Mouse (Mus musculus) fat pad, adult 2 months (tissue): Measurements from ENCODE around the gene Itgb8.
A peak's percentile ranks its signal among the peaks of the same experiment; 100 is the strongest.

ENCODE experiments used
- DNase-seq: peaks from one replicate; pipeline ENCODE4 v3.0.0-alpha.2; 2011; ENCODE audit warnings: low read depth, low spot score; ENCODE audit errors: extremely low read depth

Itgb8 gene

DNA sequence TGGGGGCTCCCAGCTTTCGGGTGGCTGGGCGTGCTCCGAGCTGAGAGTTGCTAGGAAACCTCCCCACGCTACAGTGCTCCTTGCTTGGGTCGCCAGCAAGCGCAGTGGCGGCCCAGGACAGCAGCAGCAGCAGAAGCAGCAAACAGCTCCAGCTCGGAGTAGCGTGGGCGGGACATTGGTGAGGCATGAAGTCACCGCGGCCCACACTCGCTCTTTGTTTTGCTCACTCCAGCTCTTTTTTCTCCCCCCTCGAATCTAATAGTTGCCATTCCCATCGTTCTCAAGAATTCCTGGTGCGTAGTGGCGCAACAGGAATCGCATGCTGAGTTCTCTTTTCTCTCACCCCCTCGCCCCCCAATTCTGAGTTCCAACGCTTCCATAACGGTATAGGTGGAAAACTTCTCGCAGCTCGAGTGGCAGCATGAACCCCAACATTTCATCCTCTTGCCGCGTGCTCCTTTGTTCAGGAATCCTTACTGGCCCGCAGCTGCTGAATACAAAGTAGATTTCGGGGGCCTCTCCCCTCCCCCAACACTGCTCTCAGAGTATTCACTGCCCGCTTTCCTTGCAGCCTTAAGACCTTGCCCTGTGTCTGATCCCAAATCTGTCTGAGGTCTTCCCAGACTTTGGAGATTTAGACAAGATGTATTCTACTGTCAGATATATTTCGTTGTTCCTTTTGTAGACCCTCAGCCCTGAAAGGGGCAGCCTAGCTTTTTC is at the start of gene Itgb8:
Gene Itgb8, minus strand, starts transcription at position 107 of the 720 bp plus-strand sequence.
- DNase-seq: peak; percentile 54

- DNase-seq: no peak
Observed at GRCm38 (mm10) chr12:119276282-119276681, 37.7 kb upstream of the Itgb8 start.

- no peak for DNase-seq
Observed at GRCm38 (mm10) chr12:119273605-119274004, 35.0 kb upstream of the Itgb8 start.

DNA sequence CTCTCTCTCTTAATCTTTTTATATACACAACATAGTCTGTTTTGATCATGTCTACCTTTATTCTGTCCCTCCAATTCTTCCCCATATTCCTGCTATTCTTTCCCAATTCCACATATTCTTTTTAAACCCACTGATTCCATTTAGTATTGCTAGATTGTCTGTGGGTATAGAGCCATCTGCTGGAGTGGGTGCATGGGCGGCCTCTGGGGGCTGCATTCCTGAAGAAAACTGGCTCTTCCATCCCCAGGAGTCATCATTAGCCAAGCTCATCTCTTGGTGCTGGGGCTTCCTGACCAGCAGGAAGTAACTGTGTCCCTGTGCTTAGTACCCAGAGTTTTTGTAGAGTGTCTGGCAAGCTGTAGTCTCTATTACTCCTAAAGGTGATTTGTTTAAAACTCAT is 33.4 kb upstream of the Itgb8 start:
- DNase-seq: no peak

GRCm38 (mm10) chr12:119270036-119270435 is 31.4 kb upstream of the Itgb8 start:
- DNase-seq: no peak

DNA sequence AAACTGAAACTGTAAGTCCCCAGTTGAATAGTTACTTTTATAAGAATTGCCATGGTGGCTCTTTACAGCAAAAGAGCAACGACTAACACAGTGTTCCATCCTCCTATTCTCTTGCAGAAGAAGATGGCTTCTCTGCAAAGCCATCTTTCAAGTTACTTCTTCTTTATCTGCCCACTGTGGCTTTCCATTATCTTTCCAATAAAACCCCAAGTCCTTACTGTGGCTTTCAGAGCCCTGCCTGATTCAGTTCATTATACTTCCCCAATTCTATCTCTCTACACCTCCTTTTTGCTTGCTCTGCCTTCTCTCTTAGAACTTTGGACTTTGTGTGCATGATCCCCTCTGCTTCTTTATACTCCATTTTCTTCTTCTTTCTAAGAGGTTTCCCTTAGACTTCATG is 30.1 kb upstream of the Itgb8 start:
- DNase-seq: no peak

DNA sequence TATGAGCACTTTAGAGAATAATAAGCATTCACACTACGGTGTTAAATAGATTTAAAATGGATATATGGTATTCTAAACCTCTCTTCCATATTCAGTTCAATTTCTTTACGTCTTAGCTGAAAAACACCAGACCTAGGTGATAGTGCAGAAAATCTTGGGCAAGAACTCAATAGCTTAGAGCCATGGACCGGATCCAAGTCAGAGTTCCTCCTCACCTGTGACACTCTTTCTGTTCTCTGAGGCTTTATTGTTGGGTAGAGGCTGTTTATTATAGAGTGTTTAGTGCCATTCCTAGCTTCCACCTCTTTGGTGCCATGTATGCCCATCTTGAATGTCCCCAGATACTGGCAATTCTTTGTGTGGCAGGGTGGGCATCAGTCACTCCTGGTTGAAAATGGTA is 25.9 kb upstream of the Itgb8 start:
- DNase-seq: peak; percentile 56

DNA sequence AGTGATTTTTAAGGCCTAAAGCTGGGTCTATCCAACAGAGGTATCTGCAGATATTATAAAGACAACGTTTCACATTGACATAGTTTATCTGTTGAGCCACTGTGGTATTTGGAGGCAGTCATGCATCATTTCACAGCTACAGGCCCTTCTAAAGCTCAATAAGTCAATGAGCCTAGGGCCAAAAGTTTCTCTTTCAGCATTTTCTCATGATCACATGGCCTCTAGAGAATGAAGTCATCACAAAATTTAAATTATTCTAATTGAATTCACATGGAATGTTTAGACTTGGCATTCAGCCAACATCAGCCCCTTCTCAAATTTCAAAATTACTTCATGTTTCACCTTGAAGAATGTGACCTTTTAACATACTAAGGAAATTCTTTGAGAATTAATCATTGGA is 10.0 kb upstream of the Itgb8 start:
- no peak for DNase-seq

DNA sequence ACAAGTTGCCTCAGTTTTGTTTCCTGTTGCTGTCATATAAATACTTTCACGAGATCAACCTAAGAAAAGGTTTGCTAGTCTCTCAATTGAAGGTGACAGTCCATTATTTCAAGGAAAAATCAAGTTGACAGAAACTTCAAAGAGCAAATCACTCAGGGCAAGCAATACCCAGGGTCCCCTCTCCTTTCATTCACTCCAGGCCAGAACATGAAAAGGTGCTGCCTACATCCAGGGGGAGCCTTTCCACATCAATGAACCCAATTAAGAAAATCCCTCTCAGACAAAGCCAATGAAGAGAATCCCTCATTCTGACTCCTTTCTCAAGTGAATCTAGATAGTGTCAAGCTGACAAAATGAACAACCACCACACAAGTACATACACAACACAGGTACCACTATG is 2.5 kb upstream of the Itgb8 start:
- DNase-seq: no peak

- no peak for DNase-seq
Observed at GRCm38 (mm10) chr12:119237921-119238695, 494 bp downstream of the Itgb8 start.

GRCm38 (mm10) chr12:119237241-119237920 is 1.2 kb downstream of the Itgb8 start:
- DNase-seq: no peak

DNA sequence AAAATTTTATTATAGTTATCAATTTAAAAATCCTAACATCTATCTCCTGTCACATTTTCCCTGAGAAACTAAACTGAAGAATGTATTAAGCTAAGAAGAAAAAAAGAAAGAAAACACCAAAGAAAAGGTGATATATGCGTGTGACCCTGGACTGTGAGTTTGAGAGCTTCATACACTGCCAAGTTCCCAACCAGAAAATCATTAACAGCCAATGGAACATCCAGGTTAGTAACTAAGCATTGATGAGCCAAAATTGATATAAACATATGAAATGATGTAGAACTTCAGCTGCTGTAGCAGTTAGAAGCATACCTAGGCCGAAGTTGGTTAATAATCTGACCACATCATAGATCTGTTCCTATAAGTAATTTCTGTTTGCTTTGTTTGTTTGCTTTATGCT is 6.8 kb downstream of the Itgb8 start:
- DNase-seq: no peak

- DNase-seq: peak; percentile 45
Observed at GRCm38 (mm10) chr12:119230444-119230843, 8.2 kb downstream of the Itgb8 start.

GRCm38 (mm10) chr12:119229601-119230000 is 9.0 kb downstream of the Itgb8 start:
- no peak for DNase-seq

DNA sequence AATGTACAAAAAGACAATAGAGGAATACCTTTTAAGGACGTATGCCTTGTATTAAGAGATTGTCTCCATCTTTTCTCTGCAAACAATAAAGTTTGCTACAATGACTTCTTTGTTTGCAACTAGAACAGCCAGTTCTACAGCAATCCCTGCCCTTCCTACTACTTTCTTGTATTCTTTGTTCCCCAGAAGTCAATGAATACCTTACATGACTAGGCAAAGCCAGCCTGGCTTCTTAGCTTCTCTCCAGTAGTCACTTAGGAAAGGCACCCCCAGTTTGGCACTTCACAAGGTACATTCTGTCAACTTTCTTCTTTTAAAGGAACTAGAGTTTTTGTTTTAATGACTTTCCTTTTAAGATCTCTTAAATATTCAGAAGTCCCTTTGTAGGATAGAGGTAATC is 10.7 kb downstream of the Itgb8 start:
- DNase-seq: peak; percentile 80

DNA sequence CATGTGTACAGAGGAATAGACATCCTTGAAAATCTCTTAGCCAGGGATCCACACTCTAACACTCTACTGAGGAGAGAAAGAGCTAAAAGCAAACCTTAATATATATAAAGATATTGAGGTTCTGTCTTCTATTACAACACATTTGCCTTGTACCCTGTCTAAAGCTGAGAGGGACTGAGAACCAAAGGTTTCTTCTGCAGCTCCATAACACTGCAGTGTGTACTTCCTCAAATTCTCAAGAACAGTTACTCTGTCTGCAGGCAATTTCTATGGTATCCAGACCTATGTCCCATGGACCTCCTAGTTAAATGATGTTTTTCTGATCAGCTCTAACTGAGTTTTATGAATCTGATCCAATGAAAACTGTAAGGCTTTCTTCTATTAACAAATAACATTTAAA is 13.9 kb downstream of the Itgb8 start:
- no peak for DNase-seq

- DNase-seq: no peak
Observed at GRCm38 (mm10) chr12:119219409-119219808, 19.2 kb downstream of the Itgb8 start.

GRCm38 (mm10) chr12:119217700-119218265 is 20.8 kb downstream of the Itgb8 start:
- no peak for DNase-seq

GRCm38 (mm10) chr12:119215225-119215624 is 23.4 kb downstream of the Itgb8 start:
- no peak for DNase-seq

- DNase-seq: no peak
Observed at GRCm38 (mm10) chr12:119211533-119211932, 27.1 kb downstream of the Itgb8 start.

- peak; percentile 90 for DNase-seq
Observed at GRCm38 (mm10) chr12:119210590-119210989, 28.0 kb downstream of the Itgb8 start.

GRCm38 (mm10) chr12:119210073-119210425 is 28.6 kb downstream of the Itgb8 start:
- no peak for DNase-seq
